Mouse (Mus musculus) liver, postnatal 0 days (tissue): ENCODE measurements around the gene Hmg20b. TPM values are rescaled to one million over a fixed set of nuclear protein-coding genes. Genes with fewer than 3 reads are reported as not detected.

ENCODE experiments used
- ATAC-seq: fragments of 200-750 bp; cut with Nextera tagmentation; 2 replicates; pipeline ENCODE4 v1.8.0; 2017; ENCODE audit warnings: mild to moderate bottlenecking, moderate library complexity
- DNase-seq: peaks from one replicate; pipeline ENCODE4 v3.0.0-alpha.2; 2016
- H3K27ac ChIP-seq: fragments of 300-500 bp; sonication (generic); 2 replicates; pipeline ENCODE4 v1.5.1; 2014; ENCODE audit warnings: antibody characterized with exemption, moderate library complexity, mild to moderate bottlenecking, low read depth
- H3K27me3 ChIP-seq: fragments of 300-500 bp; sonication (generic); 2 replicates; pipeline ENCODE4 v1.6.1; 2014; ENCODE audit warnings: low read length, control low read depth, mixed read lengths; ENCODE audit not compliant: insufficient read depth
- H3K36me3 ChIP-seq: fragments of 300-500 bp; sonication (generic); replicated peaks from 2 replicates; pipeline ENCODE4 v1.6.1; 2014; ENCODE audit warnings: mild to moderate bottlenecking, control low read depth, low read length, moderate library complexity, mixed read lengths; ENCODE audit not compliant: insufficient read depth
- H3K4me1 ChIP-seq: fragments of 300-500 bp; sonication (generic); 2 replicates; pipeline ENCODE4 v1.6.1; 2014; ENCODE audit warnings: antibody characterized with exemption, mild to moderate bottlenecking, control low read depth; ENCODE audit not compliant: insufficient read depth
- H3K4me2 ChIP-seq: fragments of 300-500 bp; sonication (generic); 2 replicates; pipeline ENCODE4 v1.6.1; 2014; ENCODE audit warnings: low read depth, mild to moderate bottlenecking, low read length, moderate library complexity, mixed read lengths
- H3K4me3 ChIP-seq: fragments of 300-500 bp; sonication (generic); 2 replicates; pipeline ENCODE4 v1.5.1; 2014; ENCODE audit warnings: low read depth, low read length
- H3K9ac ChIP-seq: fragments of 300-500 bp; sonication (generic); replicated peaks from 2 replicates; pipeline ENCODE4 v1.6.1; 2014; ENCODE audit warnings: mild to moderate bottlenecking, moderate library complexity
- H3K9me3 ChIP-seq: fragments of 300-500 bp; sonication (generic); 2 replicates; pipeline ENCODE4 v1.6.1; 2016; ENCODE audit warnings: mild to moderate bottlenecking, control low read depth, low read length, mixed read lengths
- CTCF ChIP-seq: sonication (generic); IDR thresholded peaks from 2 replicates; pipeline ENCODE4 v1.5.1; 2016; ENCODE audit warnings: antibody characterized with exemption, low read depth
- EP300 ChIP-seq: IDR thresholded peaks from 2 replicates; pipeline ENCODE4 v1.6.1; 2016; ENCODE audit warnings: antibody characterized with exemption, low read depth, mild to moderate bottlenecking
- WGBS: fragments of 180-500 bp; shearing (Covaris S2); extraction: QIAGEN DNeasy Blood & Tissue Kit; methylation state at CpG from one replicate; pipeline ENCODE4 v1.1.7; 2014; ENCODE audit not compliant: insufficient replicate concordance; 5-methylcytosine and 5-hydroxymethylcytosine counted together
- polyA plus RNA-seq: library from polyadenylated mRNA; unstranded; fragments of >200 nt; fragmentation: Nextera tagmentation; extraction: Ambion mirVana; gene quantifications from 2 replicates; pipeline ENCODE4 v1.2.1, GENCODE M21; 2015

The Hmg20b gene
- polyA plus RNA-seq, 1 experiment from 2014 or later: 27.1 TPM

DNA sequence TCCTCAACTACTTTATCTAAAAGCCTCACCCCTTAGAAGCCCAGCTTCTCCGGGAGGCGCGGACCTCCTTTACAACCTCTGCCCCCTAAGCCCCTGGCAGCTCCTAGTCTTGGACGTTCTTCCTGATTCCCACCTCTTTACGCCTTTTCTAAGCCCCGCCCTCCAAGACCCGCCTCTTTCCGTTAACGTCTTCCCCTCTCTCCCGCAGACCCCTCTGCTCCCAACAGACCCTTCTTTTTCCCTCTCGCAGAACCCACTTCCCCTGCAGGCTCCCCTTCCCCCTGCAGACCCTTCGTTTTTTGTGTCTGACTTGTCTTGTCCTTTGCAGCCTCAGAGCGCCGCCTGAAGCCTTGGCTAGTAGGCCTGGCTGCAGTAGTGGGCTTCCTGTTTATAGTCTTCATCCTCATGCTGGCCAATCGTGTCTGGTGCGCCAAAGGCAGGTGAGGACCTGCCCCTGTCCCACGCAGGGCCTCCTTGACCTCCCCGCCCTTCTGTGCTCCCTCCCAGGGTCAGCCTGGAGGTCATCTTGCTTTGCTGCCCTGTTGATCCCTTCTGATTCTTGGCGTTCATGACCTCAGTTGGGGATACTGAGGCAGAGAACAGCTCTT, 43.3 kb upstream of the Hmg20b start:
- Histone ChIP-seq H3K27me3 (no peaks in the 10 kb centered on the region), H3K4me1 (peaks cover 25% of the 10 kb centered on the region), H3K9me3 (no peaks in the 10 kb centered on the region), H3K4me2 (peak overlapping the region; percentile 62), H3K9ac (peak overlapping the region; percentile 60), H3K36me3 (peaks cover 6% of the 10 kb centered on the region; the same call in 1 of the 2 replicates), H3K27ac (peak overlapping the region; percentile 44), H3K4me3 (peak overlapping the region; percentile 29)
- WGBS: 5% methylated on average over 19 of the region's 19 CpGs
- TF ChIP-seq EP300 (no peak), CTCF (no peak)
- DNase-seq (no peak), ATAC-seq (no peak)

DNA sequence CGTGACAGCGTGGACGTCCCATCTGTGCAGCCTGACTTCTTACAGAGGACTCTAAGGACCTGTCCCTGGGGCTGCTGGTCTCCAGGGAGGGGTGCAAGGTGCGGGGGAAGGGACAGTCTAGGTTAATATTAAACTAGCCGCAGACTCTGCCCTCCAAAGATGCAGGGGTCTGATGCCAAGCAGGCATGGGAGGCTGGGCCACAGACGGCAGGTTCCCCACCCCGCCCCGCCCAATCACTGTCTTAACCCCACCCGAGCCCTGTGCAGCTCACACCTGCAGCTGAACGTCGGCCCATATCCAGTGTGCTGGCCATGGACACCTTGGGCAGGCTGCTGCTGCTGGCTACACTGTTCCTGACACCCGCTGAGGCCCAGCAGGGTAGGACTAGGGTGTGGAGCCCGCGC, 42.5 kb upstream of the Hmg20b start, which contains the start of gene Smim24:
Gene Smim24, plus strand, starts transcription at position 271 of the 405 bp plus-strand sequence.
- peak within 1 kb of the TSS; percentile 29 for H3K4me3 ChIP-seq
- peak within 1 kb of the TSS; percentile 62 for H3K4me2 ChIP-seq
- TF ChIP-seq CTCF (no peak), EP300 (no peak)
- H3K27me3 ChIP-seq: no peaks in the 10 kb centered on the region
- peak within 1 kb of the TSS; percentile 44 for H3K27ac ChIP-seq
- peak within 1 kb of the TSS; percentile 60 for H3K9ac ChIP-seq
- no peaks in the 10 kb centered on the region for H3K9me3 ChIP-seq
- H3K4me1 ChIP-seq: peaks cover 25% of the 10 kb centered on the region
- no peak for DNase-seq
- peaks cover 8% of the 10 kb centered on the region for H3K36me3 ChIP-seq
- ATAC-seq: no peak; the same call in 1 of the 2 replicates
- WGBS: 48% methylated on average over 14 of the region's 14 CpGs

DNA sequence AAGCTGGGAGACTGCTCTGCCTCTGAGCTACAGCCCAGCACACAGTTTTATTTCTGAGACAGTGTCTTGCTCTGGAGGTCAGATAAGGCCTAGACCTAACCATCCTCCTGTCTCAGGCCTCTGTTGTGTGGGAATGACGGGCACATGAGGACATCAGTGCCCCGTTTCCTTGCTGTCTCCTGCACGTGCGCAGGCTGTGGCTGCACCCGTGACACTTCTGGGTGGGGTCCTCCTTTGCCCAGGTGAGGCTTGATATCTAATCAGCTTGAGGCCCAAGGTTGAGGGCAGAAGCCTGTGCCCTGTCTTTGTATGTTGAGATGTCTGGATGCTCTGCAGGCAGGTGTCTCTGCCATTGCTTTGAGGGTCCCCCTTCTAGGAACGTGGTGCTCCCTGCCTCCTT, 42.0 kb upstream of the Hmg20b start:
- Histone ChIP-seq H3K4me1 (peaks cover 25% of the 10 kb centered on the region), H3K4me3 (no peak overlapping the region), H3K9ac (no peak overlapping the region), H3K4me2 (no peak overlapping the region), H3K27me3 (no peaks in the 10 kb centered on the region), H3K27ac (no peak overlapping the region), H3K9me3 (no peaks in the 10 kb centered on the region), H3K36me3 (peaks cover 9% of the 10 kb centered on the region)
- ATAC-seq: no peak
- TF ChIP-seq EP300: no peak
- no peak for TF ChIP-seq CTCF
- DNase-seq: no peak
- 69% methylated on average over 6 of the region's 6 CpGs for WGBS

DNA sequence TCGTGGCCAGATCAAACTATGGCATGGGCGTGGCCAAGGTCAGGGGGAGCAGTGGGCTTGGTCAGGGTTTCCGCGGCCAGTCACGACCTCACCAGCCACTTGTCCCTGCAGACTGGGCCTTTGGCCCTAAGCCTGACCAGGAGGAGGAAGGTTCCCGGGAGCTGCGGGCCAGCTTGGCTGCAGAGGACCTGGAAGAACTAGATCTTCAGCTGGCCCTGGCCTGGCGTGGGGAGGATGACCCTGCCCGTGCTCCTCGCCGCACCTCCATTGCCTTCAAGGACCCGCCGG, 40.3 kb upstream of the Hmg20b start:
- Histone ChIP-seq H3K9ac (no peak overlapping the region), H3K27ac (no peak overlapping the region), H3K4me1 (peaks cover 31% of the 10 kb centered on the region), H3K9me3 (no peaks in the 10 kb centered on the region), H3K27me3 (no peaks in the 10 kb centered on the region), H3K4me2 (no peak overlapping the region), H3K36me3 (peaks cover 24% of the 10 kb centered on the region), H3K4me3 (no peak overlapping the region)
- WGBS: 84% methylated on average over 12 of the region's 13 CpGs
- TF ChIP-seq CTCF (no peak), EP300 (no peak)
- DNase-seq: no peak
- no peak for ATAC-seq

DNA sequence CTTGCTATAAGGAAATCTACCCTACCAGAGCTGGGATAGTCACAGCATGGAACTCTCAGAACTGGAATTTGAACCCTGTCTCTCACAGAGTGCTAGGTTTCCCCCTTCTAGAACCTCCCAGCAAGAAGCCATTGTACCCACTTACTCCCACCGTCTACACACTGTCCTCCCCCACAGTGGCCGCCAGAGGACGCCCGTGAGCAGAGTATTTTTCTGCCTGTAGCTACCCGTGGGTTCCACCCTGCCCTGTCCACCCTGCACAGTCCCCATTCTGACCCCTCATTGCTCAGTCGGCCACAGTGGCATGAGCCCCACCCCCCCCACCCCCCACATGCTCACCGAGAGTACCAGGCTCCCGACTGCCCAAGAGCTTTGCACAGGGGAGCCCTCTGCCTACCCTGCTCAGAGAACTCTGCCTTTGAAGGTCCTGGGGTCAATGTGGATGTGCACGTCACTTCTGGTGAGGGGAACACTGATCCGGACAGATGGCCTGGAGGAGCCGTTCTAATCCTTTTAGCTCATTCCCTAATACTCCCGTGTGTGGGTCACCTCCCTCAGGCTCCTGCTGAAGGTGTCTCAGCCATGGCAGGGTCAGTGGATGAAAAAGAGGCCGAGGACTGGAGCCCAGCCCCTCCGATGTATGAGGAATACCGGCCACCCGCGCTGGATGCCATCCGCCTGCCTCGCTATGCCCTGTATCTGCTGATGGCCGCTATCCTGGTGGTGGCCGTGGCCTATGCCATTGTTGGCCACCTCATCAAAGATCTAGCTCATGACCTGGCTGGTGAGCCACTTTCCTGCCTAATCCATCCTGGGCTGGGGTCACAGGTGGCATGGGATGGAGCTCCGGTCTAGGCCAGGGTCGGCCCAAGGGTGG, 39.8 kb upstream of the Hmg20b start:
- WGBS: 55% methylated on average over 23 of the region's 23 CpGs
- ATAC-seq: peak; percentile 62
- Histone ChIP-seq H3K9ac (no peak overlapping the region), H3K4me3 (no peak overlapping the region), H3K4me2 (no peak overlapping the region), H3K27ac (no peak overlapping the region), H3K9me3 (no peaks in the 10 kb centered on the region), H3K36me3 (peaks cover 24% of the 10 kb centered on the region), H3K4me1 (peaks cover 37% of the 10 kb centered on the region), H3K27me3 (no peaks in the 10 kb centered on the region)
- peak; percentile 96 for TF ChIP-seq CTCF
- TF ChIP-seq EP300: no peak
- peak; percentile 86 for DNase-seq

DNA sequence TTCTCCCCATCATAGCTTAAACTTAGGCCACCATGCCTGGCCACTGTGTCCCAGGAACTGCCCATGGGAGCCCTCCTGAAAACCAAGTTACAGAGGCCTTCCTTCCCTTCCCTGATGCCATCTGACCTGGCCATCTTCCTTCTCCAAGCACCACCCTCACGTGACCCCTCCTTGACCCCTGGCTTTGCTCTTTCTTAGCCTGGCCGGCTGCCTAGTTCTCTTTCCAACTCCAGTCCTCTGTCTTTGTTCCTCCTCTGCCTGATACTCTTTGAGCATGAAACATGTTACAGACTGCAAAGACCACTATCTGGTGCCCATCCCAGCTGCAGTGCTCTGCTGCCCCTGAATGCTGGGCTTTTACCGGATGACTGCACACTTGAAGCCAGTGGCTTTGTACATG, 39.1 kb upstream of the Hmg20b start:
- Histone ChIP-seq H3K36me3 (peaks cover 24% of the 10 kb centered on the region), H3K9ac (no peak overlapping the region)
- no peak for ATAC-seq

More for the DNA sequence above, 39.1 kb upstream of the Hmg20b start:
- WGBS: 69% methylated on average over 3 of the region's 3 CpGs
- no peak for DNase-seq
- Histone ChIP-seq H3K4me2 (no peak overlapping the region), H3K4me3 (no peak overlapping the region), H3K27ac (no peak overlapping the region), H3K4me1 (peaks cover 39% of the 10 kb centered on the region), H3K27me3 (no peaks in the 10 kb centered on the region), H3K9me3 (no peaks in the 10 kb centered on the region)
- TF ChIP-seq CTCF (no peak), EP300 (no peak)
